ENCODE assay signal across 10 mouse cellular contexts in genomic region chr9:111270606-111271005, GRCm38 (mm10). TPM values are rescaled to one million over a fixed set of nuclear protein-coding genes. Genes with fewer than 3 reads are reported as not detected.
DNase-seq lines count a peak whose midpoint lies in the region; ATAC-seq lines count a peak whose summit lies in the region.
"Had no signal": no experiment of that assay in that cellular context is flagged by ENCODE, and none has a peak within 500 bp of the region (broad histone marks: within the 10 kb centered on the region; RNA-seq: fewer than 3 reads in every experiment).

No protein-coding gene starts in this region.

- no peak for DNase-seq in kidney, adult 18-20 months
- no peak for DNase-seq in left cerebral cortex, postnatal 4 days
- no peak for DNase-seq in urinary bladder, postnatal 25 days (ENCODE audit: low spot score)

- peaks cover 25% of the 10 kb centered on the region; the same call in 1 of the 2 replicates for H3K36me3 ChIP-seq in kidney, embryonic 14.5 days (ENCODE audit: control insufficient read depth, insufficient read depth, low read length)
- peaks cover 6% of the 10 kb centered on the region; the same call in 1 of the 2 replicates for H3K36me3 ChIP-seq in hindbrain, embryonic 15.5 days
- no peaks in the 10 kb centered on the region; the same call in 1 of the 2 replicates for H3K36me3 ChIP-seq in midbrain, embryonic 15.5 days (replicated peaks)

- H3K27me3 ChIP-seq in kidney, embryonic 14.5 days (ENCODE audit: control insufficient read depth, insufficient read depth, low read length): no peaks in the 10 kb centered on the region
- no peaks in the 10 kb centered on the region for H3K27me3 ChIP-seq in hindbrain, embryonic 15.5 days
- H3K27me3 ChIP-seq in midbrain, embryonic 15.5 days (replicated peaks): no peaks in the 10 kb centered on the region
- H3K27me3 ChIP-seq: Patski had no signal

- ATAC-seq in kidney, embryonic 14.5 days (ENCODE audit: low FRiP score, low TSS enrichment): no peak
- no peak for ATAC-seq in hindbrain, embryonic 15.5 days (ENCODE audit: low FRiP score, low read depth)
- no peak for ATAC-seq in midbrain, embryonic 15.5 days (replicated peaks)
- no peak for ATAC-seq in inflammation-experienced regulatory T-cells, adult 6 months

- WGBS in kidney, embryonic 14.5 days: 14% methylated on average over 5 of the region's 5 CpGs
- 11% methylated on average over 5 of the region's 5 CpGs for WGBS in hindbrain, embryonic 15.5 days
- WGBS in midbrain, embryonic 15.5 days: 14% methylated on average over 5 of the region's 5 CpGs

- peak overlapping the region; percentile 71; the same call in 1 of the 2 replicates for H3K9ac ChIP-seq in kidney, embryonic 14.5 days (ENCODE audit: low read depth, low read length)
- H3K9ac ChIP-seq in hindbrain, embryonic 15.5 days: peak overlapping the region; percentile 78
- H3K9ac ChIP-seq in midbrain, embryonic 15.5 days: peak overlapping the region; percentile 74

- H3K4me3 ChIP-seq in kidney, embryonic 14.5 days (ENCODE audit: low read length): peak overlapping the region; percentile 87
- H3K4me3 ChIP-seq in brown adipose tissue, adult 24 weeks (ENCODE audit: insufficient read depth, low read depth, low read length): peak overlapping the region; percentile 72
- H3K4me3 ChIP-seq in hindbrain, embryonic 15.5 days: peak overlapping the region; percentile 77
- peak overlapping the region; percentile 96 for H3K4me3 ChIP-seq in midbrain, embryonic 15.5 days

- peak overlapping the region; percentile 48 for H3K4me2 ChIP-seq in kidney, embryonic 14.5 days (replicated peaks; ENCODE audit: low read depth, low read length)
- peak overlapping the region; percentile 72 for H3K4me2 ChIP-seq in hindbrain, embryonic 15.5 days
- peak overlapping the region; percentile 59 for H3K4me2 ChIP-seq in midbrain, embryonic 15.5 days

- intact Hi-C loops in left cerebral cortex, postnatal 4 days (cut with DNase I): no loop called here

- H3K9me3 ChIP-seq in kidney, embryonic 14.5 days (ENCODE audit: control insufficient read depth, low read length): no peaks in the 10 kb centered on the region
- H3K9me3 ChIP-seq in hindbrain, embryonic 15.5 days: no peaks in the 10 kb centered on the region
- H3K9me3 ChIP-seq in midbrain, embryonic 15.5 days: no peaks in the 10 kb centered on the region

- H3K4me1 ChIP-seq in kidney, embryonic 14.5 days (ENCODE audit: control insufficient read depth, insufficient read depth, low read length): peaks cover 30% of the 10 kb centered on the region
- peaks cover 10% of the 10 kb centered on the region; the same call in 1 of the 2 replicates for H3K4me1 ChIP-seq in brown adipose tissue, adult 24 weeks (ENCODE audit: control insufficient read depth, insufficient read depth, insufficient read length, low read length)
- peaks cover 39% of the 10 kb centered on the region for H3K4me1 ChIP-seq in hindbrain, embryonic 15.5 days (replicated peaks)
- H3K4me1 ChIP-seq in midbrain, embryonic 15.5 days: peaks cover 39% of the 10 kb centered on the region

- peak overlapping the region; percentile 85; the same call in 1 of the 2 replicates for H3K27ac ChIP-seq in kidney, embryonic 14.5 days (ENCODE audit: low read depth, low read length)
- H3K27ac ChIP-seq in brown adipose tissue, adult 24 weeks (replicated peaks; ENCODE audit: low read depth, low read length): no peak overlapping the region
- H3K27ac ChIP-seq in hindbrain, embryonic 15.5 days (replicated peaks): peak overlapping the region; percentile 97
- H3K27ac ChIP-seq in midbrain, embryonic 15.5 days: peak overlapping the region; percentile 98

RNA-seq across cellular contexts. Expression of gene Mlh1, which starts 1.0 kb away (rescaled TPM):
- polyA plus RNA-seq in kidney, embryonic 14.5 days (2014; fragmentation: Nextera tagmentation; extraction: Ambion mirVana): 27.2 and 40.1 TPM in 2 replicates
- 10.0 and 10.5 TPM in 2 replicates for polyA plus RNA-seq in brown adipose tissue, adult 24 weeks (2012; ENCODE audit: insufficient read depth, insufficient read length, missing spikeins)
- 24.8 and 26.5 TPM in 2 replicates for polyA plus RNA-seq in hindbrain, embryonic 15.5 days (2015; fragmentation: Nextera tagmentation; extraction: Ambion mirVana)
- polyA plus RNA-seq in midbrain, embryonic 15.5 days (2015; fragmentation: Nextera tagmentation; extraction: Ambion mirVana): 25.7 and 31.3 TPM in 2 replicates
- 10 to 100 TPM in 2 of 3 experiments, 1 to 10 TPM in 1; 8.7 to 27.4 (median 14.4) TPM for polyA plus RNA-seq in inflammation-experienced regulatory T-cells, adult 6 months (2017; shearing (Covaris generic))
- 10 to 100 TPM; 27.0 to 30.7 TPM for total RNA-seq in left cerebral cortex, postnatal 4 days (2021)

RNA-seq across cellular contexts. Expression of gene Epm2aip1, which starts 1.1 kb away (rescaled TPM):
- polyA plus RNA-seq in kidney, embryonic 14.5 days (2014; fragmentation: Nextera tagmentation; extraction: Ambion mirVana): 21.6 and 36.5 TPM in 2 replicates
- 9.2 and 10.7 TPM in 2 replicates for polyA plus RNA-seq in brown adipose tissue, adult 24 weeks (2012; ENCODE audit: insufficient read depth, insufficient read length, missing spikeins)
- polyA plus RNA-seq in hindbrain, embryonic 15.5 days (2015; fragmentation: Nextera tagmentation; extraction: Ambion mirVana): 54.2 and 55.7 TPM in 2 replicates
- polyA plus RNA-seq in midbrain, embryonic 15.5 days (2015; fragmentation: Nextera tagmentation; extraction: Ambion mirVana): 60.4 and 68.6 TPM in 2 replicates
- 1 to 10 TPM; 5.0 to 9.3 (median 8.6) TPM for polyA plus RNA-seq in inflammation-experienced regulatory T-cells, adult 6 months (2017; shearing (Covaris generic))
- 10 to 100 TPM; 84.9 to 85.6 TPM for total RNA-seq in left cerebral cortex, postnatal 4 days (2021)

RNA-seq across cellular contexts. Expression of gene Trank1, which starts 40.9 kb away (rescaled TPM):
- polyA plus RNA-seq in kidney, embryonic 14.5 days (2014; fragmentation: Nextera tagmentation; extraction: Ambion mirVana): 0.24 and 0.31 TPM in 2 replicates
- polyA plus RNA-seq in brown adipose tissue, adult 24 weeks (2012; ENCODE audit: insufficient read depth, insufficient read length, missing spikeins): not detected in 2 replicates
- 10.7 and 11.0 TPM in 2 replicates for polyA plus RNA-seq in hindbrain, embryonic 15.5 days (2015; fragmentation: Nextera tagmentation; extraction: Ambion mirVana)
- 13.9 and 15.8 TPM in 2 replicates for polyA plus RNA-seq in midbrain, embryonic 15.5 days (2015; fragmentation: Nextera tagmentation; extraction: Ambion mirVana)
- polyA plus RNA-seq in inflammation-experienced regulatory T-cells, adult 6 months (2017; shearing (Covaris generic)): not detected
- total RNA-seq in left cerebral cortex, postnatal 4 days (2021): 100 to 1,000 TPM; 128 to 152 TPM
- total RNA-seq: neutrophil, adult 5-6 weeks had no signal
